Mouse (Mus musculus): Measurements from ENCODE around the gene Trap1a. TPM values are rescaled to one million over a fixed set of nuclear protein-coding genes. Genes with fewer than 3 reads are reported as not detected.

Trap1a gene
- total RNA-seq (2023), result not detected

GRCm38 (mm10) chrX:139333263-139333994 is at the start of gene Trap1a:
Trap1a (plus strand) TSS chrX:139333683.

Other genes starting within 250 kb of the Trap1a start
- gene Serpina7, start 248.4 kb upstream of the Trap1a start, total RNA-seq (2023), result not detected
- gene 4930513O06Rik, start 247.4 kb upstream of the Trap1a start, total RNA-seq (2023), result not detected
- not detected for gene 4933428M09Rik, start 154.5 kb upstream of the Trap1a start, total RNA-seq (2023)
- gene Mum1l1, start 123.6 kb upstream of the Trap1a start, total RNA-seq (2023), result not detected
- not detected for gene D330045A20Rik, start 146.7 kb downstream of the Trap1a start, total RNA-seq (2023)
- gene Rnf128, start 229.6 kb downstream of the Trap1a start, total RNA-seq (2023), result not detected